ENCODE assay signal across 8 mouse cellular contexts in the genomic region with DNA sequence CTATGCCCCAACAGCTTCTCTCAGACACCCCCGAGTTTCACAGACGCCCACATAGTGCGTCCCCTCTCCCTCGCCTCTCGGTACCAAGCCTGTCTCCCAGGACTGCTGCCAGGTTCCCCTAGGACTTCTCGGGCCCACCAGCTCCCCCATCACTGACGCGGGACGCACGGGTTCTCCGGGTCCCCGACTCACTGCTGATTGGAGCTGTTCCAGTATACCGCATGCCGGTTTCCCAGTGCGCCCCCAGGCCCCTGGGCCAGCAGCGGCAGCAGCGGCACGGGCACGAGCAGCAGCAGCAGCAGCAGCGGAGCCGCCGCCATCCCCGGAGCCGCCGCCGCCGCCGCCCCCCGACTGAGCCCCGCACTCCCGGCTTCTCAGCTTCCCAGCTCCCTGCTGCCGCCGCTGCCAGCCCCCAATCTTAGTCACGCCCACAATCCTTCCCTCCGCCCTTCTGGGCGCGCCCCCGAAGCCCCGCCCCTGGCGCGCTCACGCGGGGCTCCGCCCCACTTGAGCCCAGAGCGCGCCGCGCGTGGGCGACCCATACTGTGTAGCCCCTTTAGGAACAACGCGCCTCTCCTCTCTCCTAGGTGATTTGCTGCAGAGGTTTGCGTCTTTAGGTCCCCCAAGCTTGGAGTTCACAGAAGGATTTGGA. TPM values are rescaled to one million over a fixed set of nuclear protein-coding genes. Genes with fewer than 3 reads are reported as not detected.
DNase-seq lines count a peak whose midpoint lies in the region; ATAC-seq and TF ChIP-seq lines count a peak whose summit lies in the region.

A gene (minus strand): TSS at position 452 of the 652 bp plus-strand sequence.

- intact Hi-C loops in heart, postnatal 14 days (cut with DNase I) = no loop called here

- peaks cover 28% of the 10 kb centered on the region for H3K27me3 ChIP-seq in C2C12 (ENCODE audit: control insufficient read depth, insufficient read depth, insufficient read length)
- peaks cover 27% of the 10 kb centered on the region for H3K27me3 ChIP-seq in forebrain, embryonic 15.5 days
- H3K27me3 ChIP-seq in liver, embryonic 14.5 days (ENCODE audit: control insufficient read depth, insufficient read depth, low read length) = peaks cover 67% of the 10 kb centered on the region
- H3K27me3 ChIP-seq in neural tube, embryonic 14.5 days (ENCODE audit: control insufficient read depth, insufficient read depth, low read length) = peaks cover 3% of the 10 kb centered on the region; the same call in 1 of the 2 replicates

- TF ChIP-seq CTCF in C2C12 (IDR thresholded peaks at IDR 0.05; ENCODE audit: control insufficient read depth, insufficient read depth, insufficient read length) = no peak
- no peak for TF ChIP-seq CTCF in liver, embryonic 14.5 days (IDR thresholded peaks at IDR 0.05; ENCODE audit: low read depth)

- no peak within 1 kb of the TSS for H3K4me3 ChIP-seq in C2C12 (ENCODE audit: insufficient read depth, poor library complexity, severe bottlenecking)
- H3K4me3 ChIP-seq in forebrain, embryonic 15.5 days = peak within 1 kb of the TSS; percentile 65
- H3K4me3 ChIP-seq in liver, embryonic 14.5 days (ENCODE audit: insufficient read depth in 1 of 2, low read depth in 2 of 2, low read length in 2 of 2) = peak within 1 kb of the TSS; percentile 22 to 41; a peak in 3 of 4 replicates
- H3K4me3 ChIP-seq in neural tube, embryonic 14.5 days (ENCODE audit: low read depth, low read length) = peak within 1 kb of the TSS; percentile 78

- peak within 1 kb of the TSS; percentile 8 for H3ac ChIP-seq in C2C12 (ENCODE audit: control insufficient read depth, insufficient read length, low read depth)

- no peaks in the 10 kb centered on the region for H3K79me3 ChIP-seq in C2C12 (ENCODE audit: low read depth)

- H3K79me2 ChIP-seq in C2C12 (ENCODE audit: control insufficient read depth, insufficient read depth) = no peaks in the 10 kb centered on the region

- under 1% methylated on average over 49 of the region's 53 CpGs for WGBS in forebrain, embryonic 15.5 days
- under 1% methylated on average over 53 of the region's 53 CpGs for WGBS in liver, embryonic 14.5 days (ENCODE audit: insufficient replicate concordance)
- 1% methylated on average over 48 of the region's 53 CpGs for WGBS in neural tube, embryonic 14.5 days

- peak; percentile 59 for ATAC-seq in forebrain, embryonic 15.5 days (replicated peaks)
- peak; percentile 37; the same call in 1 of the 2 replicates for ATAC-seq in liver, embryonic 14.5 days (ENCODE audit: insufficient read depth)
- ATAC-seq in neural tube, embryonic 14.5 days (ENCODE audit: low read depth) = peak; percentile 39

- peak within 1 kb of the TSS; percentile 79 for H3K9ac ChIP-seq in forebrain, embryonic 15.5 days (replicated peaks)
- no peak within 1 kb of the TSS for H3K9ac ChIP-seq in liver, embryonic 14.5 days (replicated peaks)
- H3K9ac ChIP-seq in neural tube, embryonic 14.5 days (replicated peaks; ENCODE audit: low read depth, low read length) = peak within 1 kb of the TSS; percentile 97

- H3K9me3 ChIP-seq in forebrain, embryonic 15.5 days = no peaks in the 10 kb centered on the region
- H3K9me3 ChIP-seq in liver, embryonic 14.5 days (ENCODE audit: control insufficient read depth, low read length) = no peaks in the 10 kb centered on the region
- no peaks in the 10 kb centered on the region for H3K9me3 ChIP-seq in neural tube, embryonic 14.5 days (ENCODE audit: control insufficient read depth, low read length)

- TF ChIP-seq EP300 in liver, embryonic 14.5 days (IDR thresholded peaks at IDR 0.05; ENCODE audit: low read depth) = no peak

- DNase-seq in adrenal gland, adult 8-10 months = peak; percentile 53
- peak; percentile 77 for DNase-seq in heart, postnatal 14 days
- DNase-seq in layer of hippocampus, adult 11-12 months (ENCODE audit: low spot score) = peak; percentile 87
- no peak for DNase-seq in liver, embryonic 14.5 days (ENCODE audit: low read depth in 3 of 3, low spot score in 3 of 3)
- peak; percentile 70 to 76 for DNase-seq in thymus, postnatal 36 days

- no peaks in the 10 kb centered on the region for H3K36me3 ChIP-seq in C2C12 (ENCODE audit: control insufficient read depth, insufficient read depth)
- H3K36me3 ChIP-seq in forebrain, embryonic 15.5 days = no peaks in the 10 kb centered on the region
- no peaks in the 10 kb centered on the region for H3K36me3 ChIP-seq in liver, embryonic 14.5 days (replicated peaks; ENCODE audit: control insufficient read depth, insufficient read depth, low read depth)
- H3K36me3 ChIP-seq in neural tube, embryonic 14.5 days (ENCODE audit: control insufficient read depth, insufficient read depth, low read length) = no peaks in the 10 kb centered on the region

- H3K4me2 ChIP-seq in forebrain, embryonic 15.5 days (replicated peaks) = peak within 1 kb of the TSS; percentile 93
- H3K4me2 ChIP-seq in liver, embryonic 14.5 days (ENCODE audit: low read depth) = peak within 1 kb of the TSS; percentile 55
- H3K4me2 ChIP-seq in neural tube, embryonic 14.5 days (ENCODE audit: low read depth, low read length) = peak within 1 kb of the TSS; percentile 86

- H3K4me1 ChIP-seq in forebrain, embryonic 15.5 days = peaks cover 50% of the 10 kb centered on the region
- peaks cover 0 to 1% of the 10 kb centered on the region in 2 experiments; a peak in 1 of 4 replicates for H3K4me1 ChIP-seq in liver, embryonic 14.5 days (replicated peaks; ENCODE audit: control insufficient read depth in 2 of 2, insufficient read depth in 2 of 2, low read length in 1 of 2)
- H3K4me1 ChIP-seq in neural tube, embryonic 14.5 days (ENCODE audit: control insufficient read depth, insufficient read depth, low read length) = peaks cover 38% of the 10 kb centered on the region

- peak within 1 kb of the TSS; percentile 90 for H3K27ac ChIP-seq in forebrain, embryonic 15.5 days (replicated peaks)
- no peak within 1 kb of the TSS for H3K27ac ChIP-seq in liver, embryonic 14.5 days
- H3K27ac ChIP-seq in neural tube, embryonic 14.5 days (ENCODE audit: low read depth, low read length) = peak within 1 kb of the TSS; percentile 98

TF ChIP-seq in C2C12, 6 proteins besides CTCF, POLR2A, EP300 and RAD21:
- TF ChIP-seq FOSL1 (IDR thresholded peaks at IDR 0.05; ENCODE audit: insufficient read depth, low read length, poor library complexity, severe bottlenecking) (no peak), MAX (IDR thresholded peaks at IDR 0.05) (no peak), USF1 (IDR thresholded peaks at IDR 0.05; ENCODE audit: low read depth) (no peak), MYOD1 (IDR thresholded peaks at IDR 0.05; ENCODE audit: control insufficient read depth, insufficient read length, low read depth) (no peak), CEBPB (IDR thresholded peaks at IDR 0.05; ENCODE audit: low read depth) (no peak), MYOG (IDR thresholded peaks at IDR 0.05; ENCODE audit: control insufficient read depth, extremely low read depth, insufficient read length) (no peak)

RNA-seq across cellular contexts. Expression of the gene that starts here (rescaled TPM):
- polyA plus RNA-seq in C2C12 (2012; fragmentation: generic; extraction: Trizol) = 2.9 TPM
- total RNA-seq in adrenal gland, adult 8-10 months (2022) = 1 to 10 TPM in 1 of 4 experiments, under 1 TPM in 3; 0.15 to 1.5 (median 0.62) TPM
- 41.0 and 42.5 TPM in 2 replicates for polyA plus RNA-seq in forebrain, embryonic 15.5 days (2015; fragmentation: Nextera tagmentation; extraction: Ambion mirVana)
- total RNA-seq in heart, postnatal 14 days (2021) = not detected
- 0.06 and 0.13 TPM in 2 replicates for polyA plus RNA-seq in liver, embryonic 14.5 days (2012; rRNA removed)
- 0.05 and 0.08 TPM in 2 replicates for polyA plus RNA-seq in liver, embryonic 14.5 days (2014; fragmentation: Nextera tagmentation; extraction: Ambion mirVana)
- 85.7 and 96.9 TPM in 2 replicates for polyA plus RNA-seq in neural tube, embryonic 14.5 days (2014; fragmentation: Nextera tagmentation; extraction: Ambion mirVana)

Comparison
In these comparisons a context has a peak if more than half of its experiments do, and no peak if none do; other contexts are left out.
1. RNA of the gene that starts here (polyA plus RNA-seq): 85.7 to 96.9 TPM in neural tube, embryonic 14.5 days and 41.0 to 42.5 TPM in forebrain, embryonic 15.5 days; 2.9 TPM in C2C12 (single experiment) and 0.05 to 0.13 TPM in liver, embryonic 14.5 days; every median in the first group is over 10 times any median in the second.
2. Peak in DNase-seq in heart, postnatal 14 days; RNA of the gene not detected or under 1 TPM.
3. Peak in ATAC-seq, H3K4me3 ChIP-seq and H3K4me2 ChIP-seq in liver, embryonic 14.5 days; RNA of the gene not detected or under 1 TPM.
4. DNase-seq: peak in adrenal gland, adult 8-10 months (single experiment), layer of hippocampus, adult 11-12 months (single experiment) and thymus, postnatal 36 days (2 of 2); none in liver, embryonic 14.5 days (0 of 3).
5. Peak in every context shown above with its lines, with median percentiles within 50 percentile points of each other: ATAC-seq and H3K4me2 ChIP-seq.